Mouse (Mus musculus) neural tube, embryonic 11.5 days (tissue): ENCODE measurements around the gene Enc1. TPM values are rescaled to one million over a fixed set of nuclear protein-coding genes. Genes with fewer than 3 reads are reported as not detected.

Experiments
- ATAC-seq: fragments of 200-750 bp; cut with Nextera tagmentation; 2 replicates; pipeline ENCODE4 v1.8.0; 2017; ENCODE audit warnings: moderate number of reproducible peaks, mild to moderate bottlenecking, moderate TSS enrichment, moderate library complexity; ENCODE audit not compliant: insufficient read depth, low FRiP score, low TSS enrichment
- DNase-seq: peaks from one replicate; pipeline ENCODE4 v3.0.0-alpha.2; 2015; ENCODE audit warnings: low spot score
- H3K27ac ChIP-seq: fragments of 300-500 bp; sonication (generic); 2 replicates; pipeline ENCODE4 v1.5.1; 2014; ENCODE audit warnings: low read depth, mild to moderate bottlenecking, low read length
- H3K27me3 ChIP-seq: fragments of 300-500 bp; sonication (generic); 2 replicates; pipeline ENCODE4 v1.6.1; 2014; ENCODE audit warnings: mild to moderate bottlenecking, low read length, mixed read lengths; ENCODE audit not compliant: control insufficient read depth, insufficient read depth
- H3K36me3 ChIP-seq: fragments of 300-500 bp; sonication (generic); 2 replicates; pipeline ENCODE4 v1.6.1; 2014; ENCODE audit warnings: mild to moderate bottlenecking, low read length, moderate library complexity, mixed read lengths; ENCODE audit not compliant: control insufficient read depth, insufficient read depth
- H3K4me1 ChIP-seq: fragments of 300-500 bp; sonication (generic); 2 replicates; pipeline ENCODE4 v1.6.1; 2014; ENCODE audit warnings: low read length, mixed read lengths; ENCODE audit not compliant: control insufficient read depth, insufficient read depth
- H3K4me2 ChIP-seq: fragments of 300-500 bp; sonication (generic); 2 replicates; pipeline ENCODE4 v1.6.1; 2014; ENCODE audit warnings: low read depth, mild to moderate bottlenecking, moderate library complexity
- H3K4me3 ChIP-seq: fragments of 300-500 bp; sonication (generic); 2 replicates; pipeline ENCODE4 v1.5.1; 2014; ENCODE audit warnings: low read depth, low read length
- H3K9ac ChIP-seq: fragments of 300-500 bp; sonication (generic); 2 replicates; pipeline ENCODE4 v1.6.1; 2014; ENCODE audit warnings: mild to moderate bottlenecking, low read length
- H3K9me3 ChIP-seq: fragments of 300-500 bp; sonication (generic); 2 replicates; pipeline ENCODE4 v1.6.1; 2016; ENCODE audit warnings: low read length; ENCODE audit not compliant: control insufficient read depth
- WGBS: fragments of 180-500 bp; shearing (Covaris S2); extraction: QIAGEN DNeasy Blood & Tissue Kit; methylation state at CpG from one replicate; pipeline ENCODE4 v1.1.7; 2014; 5-methylcytosine and 5-hydroxymethylcytosine counted together
- polyA plus RNA-seq: library from polyadenylated mRNA; unstranded; fragments of >200 nt; fragmentation: Nextera tagmentation; extraction: Ambion mirVana; gene quantifications from 2 replicates; pipeline ENCODE4 v1.2.1, GENCODE M21; 2014

Enc1 gene
- polyA plus RNA-seq, 1 experiment from 2014 or later: 23.6 TPM

DNA sequence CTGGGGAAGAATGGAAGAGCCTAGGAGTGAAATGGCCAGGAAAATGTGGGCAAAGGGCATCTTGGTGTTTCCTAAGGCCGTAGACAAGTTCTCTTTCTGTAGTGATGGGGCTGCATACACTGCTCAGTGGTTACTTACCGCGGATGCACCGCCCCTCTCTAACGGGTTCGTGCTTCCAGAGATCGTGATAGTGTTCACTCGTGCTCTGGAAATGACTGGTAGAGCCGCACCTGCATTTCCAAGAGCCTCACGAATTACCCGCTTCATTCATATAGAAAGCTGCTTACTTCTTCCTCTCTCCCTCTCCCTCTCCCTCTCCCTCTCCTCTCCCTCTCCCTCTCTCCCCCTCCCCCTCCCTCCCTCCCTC is 54.9 kb downstream of the Enc1 start:
- no peaks in the 10 kb centered on the region for H3K27me3 ChIP-seq
- H3K27ac ChIP-seq: no peak overlapping the region
- no peaks in the 10 kb centered on the region for H3K9me3 ChIP-seq
- no peak for DNase-seq
- no peak overlapping the region for H3K4me2 ChIP-seq
- ATAC-seq: no peak
- WGBS: 78% methylated on average over 11 of the region's 11 CpGs
- H3K36me3 ChIP-seq: no peaks in the 10 kb centered on the region
- peaks cover 14% of the 10 kb centered on the region for H3K4me1 ChIP-seq
- no peak overlapping the region for H3K4me3 ChIP-seq
- H3K9ac ChIP-seq: no peak overlapping the region

- Histone ChIP-seq H3K4me1 (peaks cover 11% of the 10 kb centered on the region), H3K27ac (no peak overlapping the region), H3K27me3 (no peaks in the 10 kb centered on the region), H3K9me3 (no peaks in the 10 kb centered on the region), H3K4me3 (no peak overlapping the region), H3K4me2 (no peak overlapping the region), H3K9ac (no peak overlapping the region), H3K36me3 (no peaks in the 10 kb centered on the region)
- DNase-seq (no peak), ATAC-seq (no peak)
- WGBS: 74% methylated on average over 8 of the region's 8 CpGs
Observed at GRCm38 (mm10) chr13:97296281-97296680, 55.4 kb downstream of the Enc1 start.

DNA sequence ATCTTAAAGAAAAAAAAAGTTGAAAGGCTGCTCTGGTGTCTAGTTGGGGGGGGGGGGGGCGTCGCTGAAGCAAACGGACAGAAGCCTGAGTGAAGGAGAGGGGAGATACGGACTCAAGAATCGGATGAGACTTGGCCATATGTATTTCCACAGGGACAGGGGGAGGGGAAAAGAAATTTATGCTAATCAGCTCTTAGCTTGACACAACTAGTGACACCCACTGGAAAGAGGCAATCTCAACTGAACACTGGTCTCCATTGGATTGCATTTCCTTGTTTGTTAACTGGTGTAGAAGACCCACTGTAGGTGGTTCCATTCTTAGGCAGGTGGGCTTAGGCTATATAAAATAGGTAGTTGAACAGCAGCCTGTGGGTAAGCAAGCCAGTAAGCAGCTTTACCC is 55.9 kb downstream of the Enc1 start:
- no peak for DNase-seq
- Histone ChIP-seq H3K4me1 (peaks cover 9% of the 10 kb centered on the region), H3K9ac (no peak overlapping the region), H3K27me3 (no peaks in the 10 kb centered on the region), H3K9me3 (no peaks in the 10 kb centered on the region), H3K36me3 (no peaks in the 10 kb centered on the region), H3K27ac (no peak overlapping the region), H3K4me2 (no peak overlapping the region), H3K4me3 (no peak overlapping the region)
- WGBS: 93% methylated on average over 3 of the region's 5 CpGs
- ATAC-seq: no peak

GRCm38 (mm10) chr13:97297418-97298050 is 56.6 kb downstream of the Enc1 start:
- WGBS: 78% methylated on average over 14 of the region's 14 CpGs
- Histone ChIP-seq H3K4me1 (peaks cover 7% of the 10 kb centered on the region), H3K4me2 (no peak overlapping the region), H3K9me3 (no peaks in the 10 kb centered on the region), H3K9ac (no peak overlapping the region), H3K4me3 (no peak overlapping the region), H3K36me3 (no peaks in the 10 kb centered on the region), H3K27ac (no peak overlapping the region), H3K27me3 (no peaks in the 10 kb centered on the region)
- ATAC-seq (no peak), DNase-seq (no peak)

DNA sequence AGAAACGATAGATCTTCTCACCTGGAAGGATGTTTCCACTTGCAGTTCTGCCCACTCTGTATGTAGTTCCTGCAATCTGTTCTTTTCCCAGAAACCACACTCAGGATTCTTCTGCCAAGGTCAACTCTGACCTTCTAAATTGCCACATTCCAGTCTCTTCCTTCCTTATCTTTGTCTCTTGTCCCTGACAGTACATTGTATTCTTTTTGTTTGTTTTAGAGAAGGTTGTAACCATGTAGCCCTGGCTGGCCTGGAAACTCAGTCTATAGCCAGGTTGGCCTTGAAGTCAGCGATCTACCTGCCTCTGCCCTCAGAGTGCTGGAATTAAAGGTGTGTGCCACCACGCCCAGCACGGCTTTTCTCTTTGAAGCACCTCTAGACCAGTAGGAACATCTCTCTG is 58.0 kb downstream of the Enc1 start:
- H3K4me2 ChIP-seq: no peak overlapping the region
- no peak for DNase-seq

GRCm38 (mm10) chr13:97299877-97300873 is 59.3 kb downstream of the Enc1 start:
- no peaks in the 10 kb centered on the region for H3K36me3 ChIP-seq
- ATAC-seq (no peak), DNase-seq (no peak)
- no peaks in the 10 kb centered on the region for H3K27me3 ChIP-seq
- no peak overlapping the region for H3K9ac ChIP-seq
- WGBS: 73% methylated on average over 12 of the region's 12 CpGs
- no peaks in the 10 kb centered on the region for H3K4me1 ChIP-seq
- H3K4me2 ChIP-seq: no peak overlapping the region
- H3K27ac ChIP-seq: no peak overlapping the region
- H3K4me3 ChIP-seq: no peak overlapping the region
- no peaks in the 10 kb centered on the region for H3K9me3 ChIP-seq

More for the DNA sequence above, 58.0 kb downstream of the Enc1 start:
- Histone ChIP-seq H3K4me3 (no peak overlapping the region), H3K27me3 (no peaks in the 10 kb centered on the region), H3K4me1 (no peaks in the 10 kb centered on the region), H3K9me3 (no peaks in the 10 kb centered on the region), H3K36me3 (no peaks in the 10 kb centered on the region), H3K9ac (no peak overlapping the region), H3K27ac (no peak overlapping the region)
- no peak for ATAC-seq
- 91% methylated on average over 4 of the region's 4 CpGs for WGBS

Other genes with a start within 250 kb of the Enc1 start
- gene 1700029F12Rik, start 206.7 kb upstream of the Enc1 start, polyA plus RNA-seq: not detected in 2 replicates
- gene Fam169a, start 173.8 kb upstream of the Enc1 start, polyA plus RNA-seq: 14.2 and 15.2 TPM in 2 replicates
- 0.24 and 0.45 TPM in 2 replicates for gene Gm6169, start 141.9 kb upstream of the Enc1 start, polyA plus RNA-seq
- gene Gfm2, start 103.2 kb upstream of the Enc1 start, polyA plus RNA-seq: 34.5 and 39.6 TPM in 2 replicates
- gene Nsa2, start 103.2 kb upstream of the Enc1 start, polyA plus RNA-seq: 72.3 and 73.1 TPM in 2 replicates
- 25.3 and 26.7 TPM in 2 replicates for gene Hexb, start 42.7 kb upstream of the Enc1 start, polyA plus RNA-seq